Mouse (Mus musculus) forebrain, embryonic 13.5 days (tissue): ENCODE results near the gene Trpc5. TPM values are rescaled to one million over a fixed set of nuclear protein-coding genes. Genes with fewer than 3 reads are reported as not detected.

Source experiments
- ATAC-seq: fragments of 200-750 bp; cut with Nextera tagmentation; 2 replicates; pipeline ENCODE4 v1.8.0; 2017
- H3K27ac ChIP-seq: fragments of 300-500 bp; sonication (generic); 2 replicates; pipeline ENCODE4 v1.5.1; 2015; ENCODE audit warnings: inconsistent platforms, mild to moderate bottlenecking, moderate library complexity
- H3K27me3 ChIP-seq: fragments of 300-500 bp; sonication (generic); 2 replicates; pipeline ENCODE4 v1.6.1; 2015; ENCODE audit warnings: mild to moderate bottlenecking, inconsistent platforms
- H3K36me3 ChIP-seq: fragments of 300-500 bp; sonication (generic); 2 replicates; pipeline ENCODE4 v1.6.1; 2015; ENCODE audit warnings: mild to moderate bottlenecking, inconsistent platforms; ENCODE audit not compliant: poor library complexity, severe bottlenecking
- H3K4me1 ChIP-seq: fragments of 300-500 bp; sonication (generic); 2 replicates; pipeline ENCODE4 v1.6.1; 2015; ENCODE audit warnings: inconsistent platforms
- H3K4me2 ChIP-seq: fragments of 300-500 bp; sonication (generic); 2 replicates; pipeline ENCODE4 v1.6.1; 2015; ENCODE audit warnings: inconsistent platforms, mild to moderate bottlenecking, moderate library complexity
- H3K4me3 ChIP-seq: fragments of 300-500 bp; sonication (generic); 2 replicates; pipeline ENCODE4 v1.5.1; 2015; ENCODE audit warnings: mild to moderate bottlenecking, inconsistent platforms
- H3K9ac ChIP-seq: fragments of 300-500 bp; sonication (generic); 2 replicates; pipeline ENCODE4 v1.6.1; 2015; ENCODE audit warnings: mild to moderate bottlenecking, inconsistent platforms
- H3K9me3 ChIP-seq: fragments of 300-500 bp; sonication (generic); replicated peaks from 2 replicates; pipeline ENCODE4 v1.6.1; 2016; ENCODE audit warnings: inconsistent platforms
- WGBS: fragments of 180-500 bp; shearing (Covaris S2); methylation state at CpG from one replicate; pipeline ENCODE4 v1.1.7; 2015; 5-methylcytosine and 5-hydroxymethylcytosine counted together
- polyA plus RNA-seq: library from polyadenylated mRNA; unstranded; fragments of >200 nt; fragmentation: Nextera tagmentation; extraction: Ambion mirVana; gene quantifications from 2 replicates; pipeline ENCODE4 v1.2.1, GENCODE M21; 2015

The Trpc5 gene
- polyA plus RNA-seq, 1 experiment from 2014 or later: 0.30 TPM

DNA sequence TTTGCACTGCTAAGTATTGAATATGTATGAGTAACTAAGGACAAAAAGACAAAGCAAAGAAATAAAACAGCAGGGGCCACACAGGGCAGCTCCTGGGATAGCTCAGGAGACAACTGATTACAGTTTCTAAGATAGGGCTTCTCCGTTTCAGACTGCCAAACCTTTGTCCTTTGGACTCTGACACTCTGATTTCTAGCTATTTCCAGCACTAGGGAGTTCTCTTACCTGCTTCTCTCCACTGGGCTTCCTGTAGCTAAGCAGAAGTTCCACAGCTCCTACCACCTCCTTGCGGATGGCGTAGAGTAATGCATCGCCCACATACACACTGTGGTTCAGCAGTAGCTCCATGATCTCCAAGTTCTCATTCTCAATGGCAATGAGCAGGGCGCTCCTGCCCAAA, 164.7 kb downstream of the Trpc5 start:
- Histone ChIP-seq H3K9ac (no peak overlapping the region), H3K27ac (no peak overlapping the region), H3K4me2 (no peak overlapping the region), H3K4me3 (no peak overlapping the region), H3K9me3 (no peaks in the 10 kb centered on the region), H3K27me3 (no peaks in the 10 kb centered on the region), H3K4me1 (no peaks in the 10 kb centered on the region), H3K36me3 (no peaks in the 10 kb centered on the region)
- WGBS: 84% methylated on average over 5 of the region's 5 CpGs
- no peak for ATAC-seq

DNA sequence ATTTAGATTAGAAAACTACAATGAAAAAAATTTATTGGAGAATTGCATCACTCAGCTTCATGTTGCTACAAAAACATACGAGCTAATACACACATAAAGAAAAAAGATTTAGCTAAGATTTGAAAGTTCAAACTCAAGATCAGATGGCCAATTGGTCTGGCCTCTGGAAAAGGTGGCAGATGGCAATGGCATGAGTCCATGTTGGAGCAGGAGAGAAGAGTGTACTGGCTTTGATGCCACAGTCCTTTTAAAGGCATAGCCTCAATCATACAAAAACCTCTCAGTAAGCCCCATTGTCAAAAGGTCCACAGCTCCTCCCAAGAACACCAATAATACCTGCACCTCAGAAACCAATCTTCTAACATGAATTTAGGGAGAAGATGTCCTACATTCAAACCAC, 196.6 kb downstream of the Trpc5 start:
- 79% methylated on average over 1 of the region's 1 CpGs for WGBS
- ATAC-seq: no peak
- no peak overlapping the region for H3K27ac ChIP-seq
- H3K4me3 ChIP-seq: no peak overlapping the region
- no peaks in the 10 kb centered on the region for H3K27me3 ChIP-seq
- H3K4me1 ChIP-seq: no peaks in the 10 kb centered on the region
- H3K9ac ChIP-seq: no peak overlapping the region
- H3K4me2 ChIP-seq: no peak overlapping the region
- no peaks in the 10 kb centered on the region for H3K36me3 ChIP-seq
- no peaks in the 10 kb centered on the region for H3K9me3 ChIP-seq

DNA sequence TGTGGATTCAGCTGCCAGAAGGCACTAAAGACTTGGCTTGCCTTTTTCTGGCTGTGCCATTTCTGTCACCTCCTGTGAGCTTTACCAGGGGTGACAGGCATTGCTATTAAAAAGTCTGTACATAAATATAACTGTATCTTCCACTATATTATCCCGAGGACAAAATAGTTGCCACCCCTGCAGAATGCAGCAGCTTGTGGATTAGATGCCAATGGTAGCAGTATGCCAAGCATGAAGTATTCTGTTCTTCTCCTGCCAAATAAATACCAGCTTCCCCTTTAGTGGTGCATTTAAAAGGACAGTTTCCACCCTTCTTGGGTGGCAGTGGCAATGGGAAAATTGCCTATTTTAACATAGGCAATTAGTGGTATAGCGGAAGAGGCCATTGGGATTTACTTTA, 223.6 kb downstream of the Trpc5 start:
- WGBS: 67% methylated on average over 2 of the region's 2 CpGs
- Histone ChIP-seq H3K27me3 (no peaks in the 10 kb centered on the region), H3K36me3 (no peaks in the 10 kb centered on the region), H3K4me3 (no peak overlapping the region), H3K4me2 (no peak overlapping the region), H3K9ac (no peak overlapping the region), H3K4me1 (no peaks in the 10 kb centered on the region), H3K9me3 (no peaks in the 10 kb centered on the region), H3K27ac (no peak overlapping the region)
- ATAC-seq: no peak

DNA sequence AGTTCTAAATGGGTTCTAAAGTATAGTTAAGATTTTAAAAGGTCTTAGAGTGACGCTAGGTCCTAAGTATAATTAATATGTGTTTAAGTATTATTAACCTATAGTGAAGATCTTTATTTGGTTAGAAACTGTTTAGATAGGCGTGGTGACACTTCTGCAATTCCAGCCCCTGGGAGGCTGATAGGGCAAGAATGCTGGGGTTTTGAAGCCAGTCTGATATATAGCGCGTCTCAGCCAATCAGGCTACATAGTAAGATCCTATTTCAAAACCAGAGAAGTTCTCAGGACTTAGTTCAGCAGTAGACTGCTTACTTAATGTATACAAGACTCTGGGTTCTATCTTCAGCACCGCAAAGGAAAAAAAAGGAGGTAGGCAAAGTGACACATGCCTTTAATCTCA, 231.7 kb downstream of the Trpc5 start, which contains the start of gene Trpc5os:
Gene Trpc5os (plus strand): TSS at position 301 of the 400 bp plus-strand sequence.
- no peaks in the 10 kb centered on the region for H3K36me3 ChIP-seq
- H3K27ac ChIP-seq: no peak within 1 kb of the TSS
- no peak within 1 kb of the TSS for H3K4me2 ChIP-seq
- H3K27me3 ChIP-seq: no peaks in the 10 kb centered on the region
- no peak for ATAC-seq
- H3K4me1 ChIP-seq: no peaks in the 10 kb centered on the region
- H3K9me3 ChIP-seq: no peaks in the 10 kb centered on the region
- H3K4me3 ChIP-seq: no peak within 1 kb of the TSS
- H3K9ac ChIP-seq: no peak within 1 kb of the TSS
- 90% methylated on average over 5 of the region's 5 CpGs for WGBS

DNA sequence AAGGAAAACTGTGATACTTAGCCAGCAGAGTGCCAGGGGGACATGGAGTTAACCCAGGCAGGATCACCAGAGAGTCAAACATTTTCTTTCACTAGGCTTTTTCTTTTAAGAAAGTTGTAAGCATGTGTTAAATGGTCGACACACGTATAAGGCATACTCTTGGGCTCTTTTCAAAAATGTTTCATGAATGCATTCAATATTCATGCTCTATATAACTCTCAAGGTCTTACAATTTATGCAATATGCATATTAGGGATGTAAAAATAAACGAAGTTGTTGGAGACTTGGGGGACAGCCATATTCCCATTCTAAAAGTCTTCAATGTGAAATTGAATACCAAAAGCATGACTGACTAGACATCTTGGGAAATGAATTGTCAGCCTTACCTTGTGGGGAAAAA, 264.1 kb downstream of the Trpc5 start:
- no peaks in the 10 kb centered on the region for H3K27me3 ChIP-seq
- WGBS: 84% methylated on average over 3 of the region's 3 CpGs
- no peak overlapping the region for H3K27ac ChIP-seq
- H3K4me3 ChIP-seq: no peak overlapping the region
- no peaks in the 10 kb centered on the region for H3K4me1 ChIP-seq
- H3K9me3 ChIP-seq: no peaks in the 10 kb centered on the region
- H3K4me2 ChIP-seq: no peak overlapping the region
- no peaks in the 10 kb centered on the region for H3K36me3 ChIP-seq
- no peak for ATAC-seq
- no peak overlapping the region for H3K9ac ChIP-seq

DNA sequence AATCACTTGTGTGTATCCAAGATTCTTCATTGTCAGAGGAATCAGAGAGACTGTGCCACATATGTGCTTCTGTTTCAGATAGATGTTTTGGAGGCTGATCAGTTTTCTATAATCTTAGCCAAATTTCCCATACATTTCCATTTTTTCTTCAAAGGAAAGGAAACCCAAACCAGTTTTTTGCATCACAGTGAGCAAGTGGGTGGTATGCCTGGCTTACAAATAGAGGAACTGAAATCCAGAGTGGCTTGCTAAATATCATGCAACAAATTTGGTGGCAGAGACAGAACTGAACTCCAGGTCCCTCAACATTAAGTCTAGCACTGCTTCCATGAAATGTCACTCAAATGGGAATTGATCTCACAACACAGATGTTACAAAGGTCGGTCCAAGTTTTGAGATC, 266.9 kb downstream of the Trpc5 start:
- WGBS: 83% methylated on average over 1 of the region's 1 CpGs
- Histone ChIP-seq H3K9me3 (no peaks in the 10 kb centered on the region), H3K9ac (no peak overlapping the region), H3K36me3 (no peaks in the 10 kb centered on the region), H3K4me3 (no peak overlapping the region), H3K4me1 (no peaks in the 10 kb centered on the region), H3K27me3 (no peaks in the 10 kb centered on the region), H3K27ac (no peak overlapping the region), H3K4me2 (no peak overlapping the region)
- no peak for ATAC-seq

DNA sequence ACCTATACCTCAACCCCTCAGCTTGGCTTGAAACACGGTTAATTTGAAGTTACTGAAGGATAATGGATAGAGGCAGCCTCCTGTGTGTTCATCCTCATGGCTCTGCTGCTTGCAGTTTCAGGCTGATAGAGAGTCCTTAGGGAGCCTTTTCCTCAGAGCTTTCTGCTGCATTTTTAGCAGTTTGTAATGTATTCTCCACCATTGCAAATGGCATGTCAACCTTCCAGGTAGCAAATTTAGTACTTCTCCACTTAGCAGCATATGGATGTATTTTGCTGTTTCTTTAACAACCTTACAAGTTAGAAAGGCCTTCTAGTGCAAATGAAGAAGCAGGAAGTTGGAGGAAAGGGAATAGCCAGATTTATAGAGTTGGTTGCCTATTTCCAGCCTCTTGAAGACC, 267.7 kb downstream of the Trpc5 start:
- H3K27ac ChIP-seq: no peak overlapping the region
- no peak overlapping the region for H3K4me2 ChIP-seq
- no peaks in the 10 kb centered on the region for H3K4me1 ChIP-seq
- H3K4me3 ChIP-seq: no peak overlapping the region
- 71% methylated on average over 1 of the region's 1 CpGs for WGBS
- H3K9ac ChIP-seq: no peak overlapping the region
- no peaks in the 10 kb centered on the region for H3K36me3 ChIP-seq
- no peak for ATAC-seq
- H3K27me3 ChIP-seq: no peaks in the 10 kb centered on the region
- H3K9me3 ChIP-seq: no peaks in the 10 kb centered on the region

DNA sequence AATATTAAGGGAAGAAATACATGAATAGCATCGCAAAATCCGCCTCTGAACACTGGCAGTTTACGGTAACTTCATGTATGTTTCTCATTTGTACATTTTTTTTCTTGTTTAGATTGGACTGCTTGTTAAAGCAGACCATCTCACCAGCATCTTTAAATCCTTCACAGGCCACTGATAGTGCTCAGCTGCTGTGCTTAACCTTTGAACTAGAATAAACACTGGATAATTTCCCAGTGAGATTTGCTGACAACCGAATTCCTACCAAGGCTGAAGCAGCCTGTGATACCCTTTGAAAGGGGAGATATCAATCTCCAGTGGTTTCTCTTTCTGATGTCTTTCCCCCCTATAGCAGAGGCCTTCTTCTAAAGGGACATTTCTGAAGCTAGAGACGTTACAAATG, 279.9 kb downstream of the Trpc5 start:
- Histone ChIP-seq H3K4me3 (no peak overlapping the region), H3K9ac (no peak overlapping the region), H3K27ac (no peak overlapping the region), H3K27me3 (no peaks in the 10 kb centered on the region), H3K4me2 (no peak overlapping the region), H3K9me3 (no peaks in the 10 kb centered on the region), H3K36me3 (no peaks in the 10 kb centered on the region), H3K4me1 (no peaks in the 10 kb centered on the region)
- no peak for ATAC-seq
- WGBS: 85% methylated on average over 5 of the region's 5 CpGs

DNA sequence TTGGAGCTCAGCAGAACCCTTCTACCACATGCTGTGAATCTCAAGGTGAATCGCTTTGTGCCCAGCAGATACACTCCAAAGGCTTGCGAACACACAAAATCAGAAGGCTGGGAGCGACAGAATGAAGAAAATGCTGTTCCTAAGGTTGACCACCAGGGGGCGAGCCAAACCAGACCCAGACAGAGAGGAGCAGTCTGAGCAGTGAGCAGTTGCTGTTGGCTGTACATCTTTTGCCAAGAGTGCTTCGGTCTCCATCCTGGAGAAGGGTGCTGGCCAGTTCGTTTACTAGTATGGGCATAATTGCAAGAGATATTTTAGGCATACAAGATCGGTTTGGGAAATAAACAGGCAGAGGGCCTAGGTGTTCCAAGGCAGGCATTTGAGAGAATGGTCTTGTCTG, 284.5 kb downstream of the Trpc5 start:
- Histone ChIP-seq H3K9me3 (no peaks in the 10 kb centered on the region), H3K27ac (no peak overlapping the region), H3K27me3 (no peaks in the 10 kb centered on the region), H3K4me3 (no peak overlapping the region), H3K9ac (no peak overlapping the region), H3K4me2 (no peak overlapping the region), H3K4me1 (no peaks in the 10 kb centered on the region), H3K36me3 (no peaks in the 10 kb centered on the region)
- ATAC-seq: peak; percentile 78
- 47% methylated on average over 7 of the region's 7 CpGs for WGBS

DNA sequence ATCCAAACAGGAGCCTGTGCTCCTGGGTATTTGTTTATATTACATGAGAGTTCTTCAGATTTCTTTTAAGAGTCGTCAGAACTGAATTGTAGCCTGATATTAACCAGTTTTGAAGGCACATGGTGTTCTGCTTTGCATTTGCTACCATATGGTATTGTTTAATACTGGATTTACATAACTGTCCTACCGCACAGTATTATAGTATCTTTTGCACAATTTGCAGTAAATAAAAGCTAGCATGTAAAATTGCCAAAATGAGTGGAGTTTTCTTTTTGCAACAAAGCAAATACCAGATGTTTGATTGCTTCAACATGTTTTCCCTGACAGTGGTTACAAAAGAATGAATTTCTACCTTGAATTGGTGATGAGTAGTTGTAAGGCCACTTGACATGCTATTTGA, 313.8 kb downstream of the Trpc5 start:
- no peak overlapping the region for H3K4me2 ChIP-seq
- H3K36me3 ChIP-seq: peaks cover 9% of the 10 kb centered on the region; the same call in 1 of the 2 replicates
- no peaks in the 10 kb centered on the region for H3K4me1 ChIP-seq
- H3K27me3 ChIP-seq: no peaks in the 10 kb centered on the region
- H3K9ac ChIP-seq: no peak overlapping the region
- H3K27ac ChIP-seq: no peak overlapping the region
- no peak overlapping the region for H3K4me3 ChIP-seq
- 86% methylated on average over 2 of the region's 2 CpGs for whole genome bisulfite sequencing
- ATAC-seq: no peak
- no peaks in the 10 kb centered on the region for H3K9me3 ChIP-seq

DNA sequence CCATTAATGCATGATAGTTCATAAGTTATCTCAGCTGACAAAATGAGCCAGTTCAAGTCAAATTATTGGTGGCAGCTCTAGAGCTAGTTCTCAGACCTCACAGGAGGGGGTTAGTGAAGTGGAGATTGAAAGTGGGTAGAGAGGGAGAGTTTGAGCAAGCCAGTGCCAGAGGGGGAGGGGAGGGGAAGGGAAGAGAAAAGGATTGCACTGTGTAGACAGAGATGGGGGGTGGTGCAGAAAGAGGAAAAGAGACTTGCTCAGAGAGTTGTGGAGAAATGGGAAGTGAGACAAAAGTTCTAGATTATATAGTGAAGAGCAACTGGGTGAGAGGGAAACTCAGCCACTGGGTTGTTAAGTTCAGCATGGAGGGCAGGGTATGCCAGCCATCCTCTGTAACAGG, 349.6 kb downstream of the Trpc5 start:
- no peaks in the 10 kb centered on the region for H3K4me1 ChIP-seq
- H3K9me3 ChIP-seq: no peaks in the 10 kb centered on the region
- no peaks in the 10 kb centered on the region for H3K36me3 ChIP-seq
- no peaks in the 10 kb centered on the region for H3K27me3 ChIP-seq
- no peak overlapping the region for H3K4me3 ChIP-seq
- no peak overlapping the region for H3K4me2 ChIP-seq
- H3K27ac ChIP-seq: no peak overlapping the region
- no peak for ATAC-seq
- no peak overlapping the region for H3K9ac ChIP-seq

DNA sequence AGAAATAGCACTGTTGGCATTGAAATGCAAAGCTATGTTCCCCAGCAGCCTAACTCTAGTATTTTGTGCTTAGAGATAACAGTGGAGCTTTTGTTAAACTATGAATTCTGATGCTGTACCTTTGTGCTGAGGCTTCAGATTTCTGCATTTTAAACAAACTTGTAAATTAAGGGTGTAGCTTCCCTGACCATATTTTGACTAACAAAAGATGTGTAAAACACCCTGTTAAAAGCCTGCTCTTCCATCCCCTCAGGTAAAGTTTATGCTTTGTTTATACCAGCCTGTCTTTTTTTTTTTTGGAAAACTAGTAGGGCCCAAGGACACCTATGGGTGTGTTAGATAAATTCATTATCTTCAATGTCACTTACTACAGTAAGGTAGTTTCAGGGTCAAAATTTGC, 350.0 kb downstream of the Trpc5 start:
- Histone ChIP-seq H3K9ac (no peak overlapping the region), H3K27me3 (no peaks in the 10 kb centered on the region), H3K9me3 (no peaks in the 10 kb centered on the region), H3K4me3 (no peak overlapping the region), H3K4me2 (no peak overlapping the region), H3K36me3 (no peaks in the 10 kb centered on the region), H3K27ac (no peak overlapping the region), H3K4me1 (no peaks in the 10 kb centered on the region)
- no peak for ATAC-seq

DNA sequence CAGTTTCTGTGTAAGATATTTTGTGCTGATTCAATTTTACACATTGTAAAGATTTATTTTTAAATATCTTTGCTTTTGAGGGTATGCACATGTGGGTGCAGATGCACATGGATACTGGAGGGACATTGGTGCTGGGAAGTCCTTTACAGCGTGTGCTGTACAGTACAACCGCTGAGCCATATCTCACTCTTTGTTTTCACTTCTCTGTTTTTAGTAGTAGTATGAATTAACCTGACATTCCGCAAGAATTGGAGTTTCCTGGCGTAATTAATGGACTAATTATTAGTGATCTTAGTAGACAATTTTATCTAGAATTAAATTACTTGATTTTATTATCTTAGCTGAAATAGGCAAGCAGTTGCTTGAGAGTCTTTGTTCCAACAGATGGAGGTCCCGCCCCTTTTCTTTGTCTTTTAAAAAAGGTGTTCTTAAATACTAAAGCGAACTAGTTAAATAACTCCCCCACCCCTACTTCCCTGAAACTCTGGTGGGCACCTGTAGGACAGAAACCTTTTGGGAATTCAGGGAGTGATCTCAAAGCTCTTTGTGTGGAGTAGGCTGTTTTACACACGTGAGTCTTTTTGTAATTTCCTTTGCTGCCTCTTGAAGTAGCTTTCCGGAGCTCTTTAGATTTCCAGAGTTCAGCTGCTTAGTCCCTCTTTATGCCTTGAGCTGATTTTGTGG, 352.5 kb downstream of the Trpc5 start:
- ATAC-seq: no peak
- Histone ChIP-seq H3K9ac (no peak overlapping the region), H3K27ac (no peak overlapping the region), H3K4me3 (no peak overlapping the region), H3K4me2 (no peak overlapping the region), H3K9me3 (no peaks in the 10 kb centered on the region), H3K27me3 (no peaks in the 10 kb centered on the region), H3K4me1 (no peaks in the 10 kb centered on the region), H3K36me3 (no peaks in the 10 kb centered on the region)
- 34% methylated on average over 8 of the region's 8 CpGs for WGBS
